Mouse (Mus musculus): ENCODE measurements around the gene Fam199x.

Gene Fam199x

GRCm38 (mm10) chrX:137049425-137050225, at the start of gene Fam199x:
Gene Fam199x, plus strand, starts transcription at chrX:137049594.
- peak; percentile 76 for DNase-seq (ENCODE audit: low spot score)

GRCm38 (mm10) chrX:137015099-137015709, 34.2 kb upstream of the Fam199x start:
- DNase-seq (ENCODE audit: low spot score): peak; percentile 50

GRCm38 (mm10) chrX:137017668-137018067, 31.7 kb upstream of the Fam199x start:
- no peak for DNase-seq (ENCODE audit: low spot score)

- peak; percentile 45 for DNase-seq (ENCODE audit: low spot score)
Observed at GRCm38 (mm10) chrX:137019310-137019709, 30.1 kb upstream of the Fam199x start.

GRCm38 (mm10) chrX:137030916-137031315, 18.5 kb upstream of the Fam199x start:
- DNase-seq (ENCODE audit: low spot score): peak; percentile 51

GRCm38 (mm10) chrX:137031726-137032125, 17.7 kb upstream of the Fam199x start:
- DNase-seq (ENCODE audit: low spot score): no peak

- no peak for DNase-seq (ENCODE audit: low spot score)
Observed at GRCm38 (mm10) chrX:137034322-137034721, 15.1 kb upstream of the Fam199x start.

GRCm38 (mm10) chrX:137037470-137037999, 11.9 kb upstream of the Fam199x start:
- no peak for DNase-seq (ENCODE audit: low spot score)

- peak; percentile 82 for DNase-seq (ENCODE audit: low spot score)
Observed at GRCm38 (mm10) chrX:137038000-137038483, 11.4 kb upstream of the Fam199x start, which contains the start of gene Slc25a53. Gene Slc25a53, minus strand, starts transcription at chrX:137038302.

GRCm38 (mm10) chrX:137038502-137038901, 10.9 kb upstream of the Fam199x start:
- DNase-seq (ENCODE audit: low spot score): no peak

GRCm38 (mm10) chrX:137049060-137049424, 352 bp upstream of the Fam199x start:
- DNase-seq (ENCODE audit: low spot score): no peak

GRCm38 (mm10) chrX:137063202-137063601, 13.8 kb downstream of the Fam199x start:
- no peak for DNase-seq (ENCODE audit: low spot score)

GRCm38 (mm10) chrX:137104531-137104930, 55.1 kb downstream of the Fam199x start:
- DNase-seq (ENCODE audit: low spot score): no peak

GRCm38 (mm10) chrX:137106498-137106897, 57.1 kb downstream of the Fam199x start:
- no peak for DNase-seq (ENCODE audit: low spot score)

- peak; percentile 7 for DNase-seq (ENCODE audit: low spot score)
Observed at GRCm38 (mm10) chrX:137118097-137118746, 68.8 kb downstream of the Fam199x start.

- DNase-seq (ENCODE audit: low spot score): no peak
Observed at GRCm38 (mm10) chrX:137119675-137120423, 70.5 kb downstream of the Fam199x start.

- DNase-seq (ENCODE audit: low spot score): no peak
Observed at GRCm38 (mm10) chrX:137121718-137122117, 72.3 kb downstream of the Fam199x start, which contains the start of gene Esx1. Gene Esx1, minus strand, starts transcription at chrX:137122083.

GRCm38 (mm10) chrX:137127542-137127941, 78.1 kb downstream of the Fam199x start:
- no peak for DNase-seq (ENCODE audit: low spot score)

All from lung, postnatal 25 days (tissue).